Comparison of ENCODE assay signal across 8 mouse cellular contexts in the genomic region with DNA sequence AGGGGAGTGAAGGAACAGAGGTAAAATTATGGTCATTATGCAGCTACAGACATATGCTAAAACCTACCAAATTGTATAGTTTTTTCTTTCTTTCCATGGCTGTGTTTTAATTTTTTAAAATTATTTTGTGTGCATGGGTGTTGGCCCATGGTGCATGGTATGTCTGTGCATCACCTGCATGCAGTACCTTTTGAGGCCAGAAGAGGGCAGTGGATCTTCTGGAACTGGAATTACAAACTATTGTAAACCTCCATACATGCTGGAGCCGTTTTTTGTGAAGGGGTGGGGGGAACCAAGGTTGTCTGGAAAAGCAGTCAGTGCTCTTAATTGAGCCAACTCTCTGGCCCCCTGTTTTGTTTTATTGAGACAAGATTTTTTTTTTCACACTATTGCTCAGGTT. TPM values are rescaled to one million over a fixed set of nuclear protein-coding genes. Genes with fewer than 3 reads are reported as not detected.
DNase-seq lines count a peak whose midpoint lies in the region; ATAC-seq and TF ChIP-seq lines count a peak whose summit lies in the region.

No protein-coding gene starts in this region.

- intact Hi-C loops in left cerebral cortex, postnatal 25 days (cut with DNase I): loop anchor here (5.0 kb wide), 2 partner anchors 113 to 1428 kb away; a partner anchor contains a TSS

- DNase-seq in midbrain, embryonic 10.5 days (ENCODE audit: low spot score): peak; percentile 49
- peak; percentile 76 for DNase-seq in NIH3T3 (ENCODE audit: low read depth)
- DNase-seq in cerebellum, adult 2 months: peak; percentile 42 to 52
- peak; percentile 70 for DNase-seq in gastrocnemius, postnatal 10 days
- DNase-seq in left cerebral cortex, postnatal 25 days (ENCODE audit: low spot score in 2 of 2): peak; percentile 37 to 49
- DNase-seq in urinary bladder, postnatal 36 days (ENCODE audit: low spot score in 2 of 2): peak; percentile 46 to 62

- H3K27me3 ChIP-seq in midbrain, embryonic 10.5 days (ENCODE audit: low read depth, poor library complexity, severe bottlenecking): no peaks in the 10 kb centered on the region
- no peaks in the 10 kb centered on the region for H3K27me3 ChIP-seq in midbrain, embryonic 13.5 days
- H3K27me3 ChIP-seq in cerebellum, adult 2 months (ENCODE audit: control insufficient read depth, insufficient read depth, low read length): no peaks in the 10 kb centered on the region

- no peak overlapping the region for H3K4me2 ChIP-seq in midbrain, embryonic 13.5 days (replicated peaks)

- 11% methylated on average over 1 of the region's 1 CpGs for WGBS in midbrain, embryonic 10.5 days
- WGBS in midbrain, embryonic 13.5 days: 13% methylated on average over 1 of the region's 1 CpGs
- WGBS in cerebellum, adult 2 months: 0% methylated on average over 1 of the region's 1 CpGs

- H3K4me3 ChIP-seq in midbrain, embryonic 10.5 days: no peak overlapping the region
- no peak overlapping the region for H3K4me3 ChIP-seq in midbrain, embryonic 13.5 days (replicated peaks)
- no peak overlapping the region for H3K4me3 ChIP-seq in cerebellum, adult 2 months (replicated peaks; ENCODE audit: insufficient read depth, low read depth, low read length)

- H3K27ac ChIP-seq in midbrain, embryonic 10.5 days (replicated peaks): no peak overlapping the region
- no peak overlapping the region for H3K27ac ChIP-seq in midbrain, embryonic 13.5 days
- no peak overlapping the region for H3K27ac ChIP-seq in cerebellum, adult 2 months (ENCODE audit: insufficient read depth, low read length)

- no peak; the same call in 1 of the 2 replicates for ATAC-seq in midbrain, embryonic 13.5 days
- peak; percentile 74 for ATAC-seq in monocyte, adult 5-6 weeks (replicated peaks; ENCODE audit: insufficient number of reproducible peaks, low FRiP score, low TSS enrichment, poor library complexity, severe bottlenecking)

- peak; percentile 61; the same call in 1 of the 2 replicates for TF ChIP-seq CTCF in cerebellum, adult 2 months (IDR thresholded peaks at IDR 0.05; ENCODE audit: borderline replicate concordance, insufficient read depth, low read depth, low read length)

- no peaks in the 10 kb centered on the region for H3K9me3 ChIP-seq in midbrain, embryonic 10.5 days (replicated peaks)
- H3K9me3 ChIP-seq in midbrain, embryonic 13.5 days: no peaks in the 10 kb centered on the region

- no peak for TF ChIP-seq POLR2A in cerebellum, adult 2 months (IDR thresholded peaks at IDR 0.05; ENCODE audit: borderline replicate concordance, insufficient read depth, low read length)

- peaks cover 7% of the 10 kb centered on the region for H3K36me3 ChIP-seq in midbrain, embryonic 10.5 days
- H3K36me3 ChIP-seq in midbrain, embryonic 13.5 days: no peaks in the 10 kb centered on the region

- H3K4me1 ChIP-seq in midbrain, embryonic 10.5 days: no peaks in the 10 kb centered on the region
- no peaks in the 10 kb centered on the region for H3K4me1 ChIP-seq in midbrain, embryonic 13.5 days (replicated peaks)
- H3K4me1 ChIP-seq in cerebellum, adult 2 months (ENCODE audit: control insufficient read depth, insufficient read depth, low read length): no peaks in the 10 kb centered on the region

- H3K9ac ChIP-seq in midbrain, embryonic 13.5 days (replicated peaks): no peak overlapping the region

RNA-seq across cellular contexts. Expression of a gene that starts 19.3 kb away (rescaled TPM):
- polyA plus RNA-seq in midbrain, embryonic 10.5 days (2016; fragmentation: Nextera tagmentation; extraction: Ambion mirVana): 26.4 and 26.5 TPM in 2 replicates
- 16.5 and 17.9 TPM in 2 replicates for polyA plus RNA-seq in midbrain, embryonic 13.5 days (2015; fragmentation: Nextera tagmentation; extraction: Ambion mirVana)
- polyA plus RNA-seq in cerebellum, adult 2 months (2012; rRNA removed): 9.1 and 10.6 TPM in 2 replicates
- 10 to 100 TPM; 12.3 to 17.0 TPM for total RNA-seq in gastrocnemius, postnatal 10 days (2021)
- 10 to 100 TPM; 13.1 to 13.3 TPM for total RNA-seq in left cerebral cortex, postnatal 25 days (2021)
- total RNA-seq in monocyte, adult 5-6 weeks (2017): 31.5 to 36.8 TPM (median 34.4 TPM) in 3 replicates
